Mouse (Mus musculus) MEL (cell line): ENCODE results near the gene Magi2.

Experiments
- CHD2 ChIP-seq: IDR thresholded peaks from 2 replicates; pipeline ENCODE4 v1.6.1; 2011; ENCODE audit warnings: low read length, improper control_type of control experiment
- CTCF ChIP-seq, 3 experiments: IDR thresholded peaks in 2 of 3; conservative IDR thresholded peaks in 1 of 3; 2 replicates each; pipeline ENCODE4 v1.5.1; 2011 to 2012; ENCODE audit warnings: low read length in 3 of 3, low read depth in 2 of 3, mild to moderate bottlenecking in 2 of 3, improper control_type of control experiment in 1 of 3, inconsistent platforms in 1 of 3, mixed read lengths in 1 of 3, moderate library complexity in 1 of 3; ENCODE audit not compliant: control insufficient read depth in 1 of 3, insufficient read depth in 1 of 3, poor library complexity in 1 of 3, severe bottlenecking in 1 of 3
- GABPA ChIP-seq: IDR thresholded peaks from 2 replicates; pipeline ENCODE4 v1.6.1; 2012; ENCODE audit warnings: low read depth, mild to moderate bottlenecking, inconsistent platforms, low read length, improper control_type of control experiment, moderate library complexity
- MXI1 ChIP-seq: IDR thresholded peaks from 2 replicates; pipeline ENCODE4 v1.6.1; 2011; ENCODE audit warnings: mild to moderate bottlenecking, low read depth, low read length, improper control_type of control experiment
- ZMIZ1 ChIP-seq: IDR thresholded peaks from 2 replicates; pipeline ENCODE4 v1.6.1; 2012; ENCODE audit warnings: low read depth, mild to moderate bottlenecking, inconsistent platforms, low read length, improper control_type of control experiment, moderate library complexity

GRCm38 (mm10) chr5:20492679-20493078 is 1265.8 kb downstream of the Magi2 start:
- no peak for TF ChIP-seq CTCF (IDR thresholded peaks at IDR 0.05 in 2 of 3, conservative IDR thresholded peaks at IDR 0.05 in 1 of 3; ENCODE audit: control insufficient read depth in 1 of 3, insufficient read depth in 1 of 3, low read depth in 2 of 3, low read length in 3 of 3, poor library complexity in 1 of 3, severe bottlenecking in 1 of 3)
- TF ChIP-seq MXI1, result no peak
- no peak for TF ChIP-seq CHD2
- no peak for TF ChIP-seq ZMIZ1
- no peak for TF ChIP-seq GABPA
